Mouse (Mus musculus) neutrophil, adult 5-6 weeks (primary cell): ENCODE measurements around the gene Olfr1126. TPM values are rescaled to one million over a fixed set of nuclear protein-coding genes. Genes with fewer than 3 reads are reported as not detected.
"Not testable (repeated sequence)": the region's sequence is repeated elsewhere in the genome, so short reads cannot be mapped to it uniquely, and the experiment has no call there.

Experiments
- ATAC-seq: fragments of 151-379, 151-347 bp; 2 replicates; pipeline ENCODE4 v1.8.0; 2017; ENCODE audit warnings: mild to moderate bottlenecking, moderate TSS enrichment; ENCODE audit not compliant: insufficient number of reproducible peaks, poor library complexity, low FRiP score, severe bottlenecking; ENCODE audit errors: extremely low read depth
- total RNA-seq: library from RNA; stranded (forward); fragments of 200-1000 nt; gene quantifications from 2 replicates; pipeline ENCODE4 v1.2.3, GENCODE M21; 2017

Olfr1126 gene
- not detected in 2 replicates for total RNA-seq

GRCm38 (mm10) chr2:87453662-87454061, at the start of gene Olfr1126:
Gene Olfr1126, plus strand, starts transcription at chr2:87453962.
- ATAC-seq: no peak

- ATAC-seq: no peak
Observed at GRCm38 (mm10) chr2:87416335-87416734, 37.4 kb upstream of the Olfr1126 start, which contains the start of gene Olfr1123. Gene Olfr1123, plus strand, starts transcription at chr2:87416635.

- no peak for ATAC-seq
Observed at GRCm38 (mm10) chr2:87429975-87430374, 23.8 kb upstream of the Olfr1126 start, which contains the start of gene Olfr1124. Gene Olfr1124, plus strand, starts transcription at chr2:87430275.

GRCm38 (mm10) chr2:87437731-87438130, 16.0 kb upstream of the Olfr1126 start:
- no peak for ATAC-seq

GRCm38 (mm10) chr2:87461769-87462168, 8.0 kb downstream of the Olfr1126 start:
- ATAC-seq: no peak

GRCm38 (mm10) chr2:87480207-87480606, 26.4 kb downstream of the Olfr1126 start:
- no peak for ATAC-seq

GRCm38 (mm10) chr2:87481158-87481557, 27.4 kb downstream of the Olfr1126 start:
- no peak for ATAC-seq

GRCm38 (mm10) chr2:87482276-87482675, 28.5 kb downstream of the Olfr1126 start:
- no peak for ATAC-seq

- not testable (repeated sequence) for ATAC-seq
Observed at GRCm38 (mm10) chr2:87496993-87497392, 43.2 kb downstream of the Olfr1126 start, which contains the start of gene Pramel7. Gene Pramel7, minus strand, starts transcription at chr2:87497093.

GRCm38 (mm10) chr2:87506265-87506664, 52.5 kb downstream of the Olfr1126 start, which contains the start of gene Pramel6:
Gene Pramel6, plus strand, starts transcription at chr2:87506565.
- no peak for ATAC-seq

Other genes with a start within 250 kb of the Olfr1126 start
- gene Olfr1113, start 245.0 kb upstream of the Olfr1126 start, total RNA-seq: not detected in 2 replicates
- not detected in 2 replicates for gene Olfr1115, start 205.9 kb upstream of the Olfr1126 start, total RNA-seq
- gene Olfr1116, start 186.4 kb upstream of the Olfr1126 start, total RNA-seq: 0.12 and 0.25 TPM in 2 replicates
- gene Olfr1118, start 146.4 kb upstream of the Olfr1126 start, total RNA-seq: 0.49 TPM in 1 of 2 replicates, not detected in the other
- not detected in 2 replicates for gene Olfr1120, start 99.1 kb upstream of the Olfr1126 start, total RNA-seq
- gene Olfr1121, start 84.1 kb upstream of the Olfr1126 start, total RNA-seq: not detected in 2 replicates
- not detected in 2 replicates for gene Olfr1122, start 68.1 kb upstream of the Olfr1126 start, total RNA-seq
- not detected in 2 replicates for gene Olfr1123, start 37.3 kb upstream of the Olfr1126 start, total RNA-seq
- gene Olfr1124, start 23.7 kb upstream of the Olfr1126 start, total RNA-seq: not detected in 2 replicates
- not detected in 2 replicates for gene Pramel7, start 43.1 kb downstream of the Olfr1126 start, total RNA-seq
- not detected in 2 replicates for gene Pramel6, start 52.6 kb downstream of the Olfr1126 start, total RNA-seq
- gene Olfr153, start 77.8 kb downstream of the Olfr1126 start, total RNA-seq: not detected in 2 replicates
- not detected in 2 replicates for gene Olfr1128, start 91.6 kb downstream of the Olfr1126 start, total RNA-seq
- not detected in 2 replicates for gene Olfr1129, start 119.9 kb downstream of the Olfr1126 start, total RNA-seq
- gene Olfr1130, start 152.2 kb downstream of the Olfr1126 start, total RNA-seq: not detected in 2 replicates
- gene Olfr1131, start 173.1 kb downstream of the Olfr1126 start, total RNA-seq: 0.49 TPM in 1 of 2 replicates, not detected in the other
- gene Olfr1132, start 183.6 kb downstream of the Olfr1126 start, total RNA-seq: 0.12 TPM in 1 of 2 replicates, not detected in the other
- not detected in 2 replicates for gene Olfr1133, start 193.4 kb downstream of the Olfr1126 start, total RNA-seq
- gene Olfr1134, start 204.5 kb downstream of the Olfr1126 start, total RNA-seq: not detected in 2 replicates
- not detected in 2 replicates for gene Olfr1135, start 219.7 kb downstream of the Olfr1126 start, total RNA-seq
- not detected in 2 replicates for gene Olfr1136, start 240.0 kb downstream of the Olfr1126 start, total RNA-seq